Mouse (Mus musculus) 3134 (cell line): ENCODE results near the gene Elovl7.

ENCODE experiments used
- DNase-seq: peaks from one replicate; pipeline ENCODE4 v3.0.0-alpha.2; 2011; ENCODE audit warnings: low spot score; ENCODE audit not compliant: insufficient read length; ENCODE audit errors: extremely low read depth

Elovl7 gene

GRCm38 (mm10) chr13:108300346-108300950 is 86.2 kb downstream of the Elovl7 start:
- DNase-seq: no peak

GRCm38 (mm10) chr13:108301411-108301810 is 87.2 kb downstream of the Elovl7 start:
- DNase-seq: no peak

DNA sequence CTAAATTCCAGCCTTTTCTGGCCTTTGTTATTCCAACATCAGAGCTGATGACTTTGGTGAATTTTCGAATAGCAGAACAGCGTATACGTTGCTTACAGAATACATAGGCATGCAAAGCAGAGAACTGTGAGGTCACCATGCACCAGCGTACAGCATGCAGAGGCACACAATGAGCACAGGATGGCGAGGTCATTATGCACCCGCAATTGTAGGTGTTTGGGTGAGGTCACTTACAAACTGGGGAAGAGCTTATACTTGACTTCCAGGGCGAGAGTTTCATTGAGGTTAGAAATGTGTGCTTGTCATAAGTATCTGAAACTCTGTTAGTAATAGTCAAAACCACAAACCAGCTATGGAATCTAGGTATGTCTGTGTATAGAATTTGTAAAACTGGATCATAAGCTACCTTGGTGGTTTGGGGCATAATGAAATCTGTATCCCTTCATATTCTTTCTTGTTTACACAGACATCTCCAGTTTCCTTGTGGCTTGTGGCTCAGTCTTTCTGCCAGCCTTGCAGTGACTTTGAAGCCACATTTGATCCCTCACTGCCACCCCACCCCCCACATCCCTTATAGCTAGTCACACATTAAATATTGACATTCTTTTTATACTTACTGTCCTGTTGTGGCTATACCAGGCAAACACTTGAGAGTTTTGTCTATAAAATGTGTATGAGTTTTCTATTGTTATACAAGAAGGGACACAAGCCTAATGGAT is 88.9 kb downstream of the Elovl7 start:
- no peak for DNase-seq

GRCm38 (mm10) chr13:108303841-108304240 is 89.6 kb downstream of the Elovl7 start:
- no peak for DNase-seq

- no peak for DNase-seq
Observed at GRCm38 (mm10) chr13:108304680-108305079, 90.5 kb downstream of the Elovl7 start.

- peak; percentile 93 for DNase-seq
Observed at GRCm38 (mm10) chr13:108315702-108316486, 101.7 kb downstream of the Elovl7 start, which contains the start of gene Depdc1b. Depdc1b (plus strand) TSS chr13:108316332.

GRCm38 (mm10) chr13:108316487-108316903 is 102.3 kb downstream of the Elovl7 start:
- no peak for DNase-seq

GRCm38 (mm10) chr13:108317414-108317813 is 103.2 kb downstream of the Elovl7 start:
- no peak for DNase-seq

- no peak for DNase-seq
Observed at GRCm38 (mm10) chr13:108319028-108319427, 104.8 kb downstream of the Elovl7 start.

DNA sequence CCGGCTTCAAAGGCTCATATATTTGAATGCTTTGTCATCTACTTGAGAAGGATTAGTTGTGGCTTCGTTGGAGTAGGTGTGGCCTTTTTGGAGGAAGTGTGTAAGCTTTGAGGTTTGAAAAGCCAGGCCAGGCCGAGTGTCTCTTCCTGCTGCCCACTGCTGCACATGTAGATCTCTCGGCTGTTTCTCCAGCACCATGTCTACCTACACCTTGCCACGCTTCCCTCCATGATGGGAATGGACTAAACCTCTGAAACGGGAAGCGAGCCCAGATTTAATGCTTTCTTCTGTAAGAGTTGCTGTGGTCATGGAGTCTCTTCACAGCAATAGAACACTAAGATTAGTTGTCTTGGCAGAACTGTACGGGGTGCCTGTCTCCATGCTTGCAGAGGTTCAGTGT is 106.0 kb downstream of the Elovl7 start:
- DNase-seq: no peak

- no peak for DNase-seq
Observed at GRCm38 (mm10) chr13:108322466-108322865, 108.3 kb downstream of the Elovl7 start.

- no peak for DNase-seq
Observed at GRCm38 (mm10) chr13:108323317-108323716, 109.1 kb downstream of the Elovl7 start.

DNA sequence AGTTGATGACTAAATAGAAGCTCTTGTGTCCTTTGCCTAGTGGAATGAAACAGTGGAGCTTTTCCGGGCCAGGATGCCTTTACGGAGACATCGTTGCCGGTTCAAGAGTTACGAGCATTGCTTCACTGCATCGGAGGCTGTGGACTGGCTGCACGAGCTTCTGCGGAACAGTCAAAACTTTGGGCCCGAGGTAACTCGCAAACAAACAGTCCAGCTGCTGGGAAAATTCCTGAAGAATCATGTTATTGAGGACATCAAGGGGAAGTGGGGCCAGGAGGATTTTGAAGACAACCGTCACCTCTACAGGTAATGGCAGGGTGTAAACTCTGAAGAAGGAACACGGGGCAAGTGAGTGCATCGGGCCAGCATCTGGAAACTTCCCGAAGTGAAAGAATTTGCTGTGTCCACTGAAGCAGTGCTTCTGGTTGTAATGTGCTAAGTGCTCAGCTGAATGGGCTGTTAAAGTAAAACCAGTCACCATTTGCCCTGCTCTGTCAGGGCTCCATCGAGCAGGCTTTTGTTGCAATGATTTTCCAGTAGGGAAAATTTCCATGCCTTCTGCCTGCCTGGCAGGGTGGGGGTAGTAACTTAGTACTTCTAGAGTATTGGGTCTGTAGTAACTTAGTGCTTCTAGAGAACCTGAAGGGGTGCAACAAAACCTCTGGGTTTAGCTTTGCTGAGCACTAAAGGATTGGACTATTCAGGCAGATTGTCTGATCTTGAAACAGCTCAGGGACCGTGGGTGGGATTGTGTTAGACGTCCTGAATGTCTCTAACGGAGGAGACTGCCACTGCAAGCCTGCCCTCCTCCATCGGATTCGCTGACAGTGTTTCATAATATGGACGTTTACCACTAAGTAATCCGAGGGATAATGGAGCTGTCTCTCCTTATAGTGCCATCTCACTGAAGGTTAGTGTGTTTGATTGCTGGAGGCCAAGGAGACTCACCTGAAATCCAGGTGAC is 109.9 kb downstream of the Elovl7 start:
- DNase-seq: no peak

DNA sequence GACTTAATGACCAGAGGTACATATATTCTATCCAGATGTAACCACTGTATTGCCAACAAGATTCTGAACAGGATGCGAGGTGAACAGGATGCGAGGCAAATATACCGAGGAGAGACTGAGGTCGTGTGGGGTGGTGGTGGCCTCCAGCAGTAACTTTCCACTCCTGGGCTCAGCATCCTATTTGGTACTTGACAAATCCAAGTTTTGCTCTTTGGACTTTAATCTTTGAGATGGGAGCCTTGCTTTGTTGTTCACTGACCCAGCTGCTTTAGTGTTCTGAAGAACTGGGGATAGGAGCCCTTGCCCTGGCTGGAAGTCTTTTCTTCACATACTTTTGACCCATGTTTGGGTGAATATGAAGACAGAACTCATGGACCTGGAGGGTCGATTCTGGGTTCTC is 111.7 kb downstream of the Elovl7 start:
- DNase-seq: no peak

DNA sequence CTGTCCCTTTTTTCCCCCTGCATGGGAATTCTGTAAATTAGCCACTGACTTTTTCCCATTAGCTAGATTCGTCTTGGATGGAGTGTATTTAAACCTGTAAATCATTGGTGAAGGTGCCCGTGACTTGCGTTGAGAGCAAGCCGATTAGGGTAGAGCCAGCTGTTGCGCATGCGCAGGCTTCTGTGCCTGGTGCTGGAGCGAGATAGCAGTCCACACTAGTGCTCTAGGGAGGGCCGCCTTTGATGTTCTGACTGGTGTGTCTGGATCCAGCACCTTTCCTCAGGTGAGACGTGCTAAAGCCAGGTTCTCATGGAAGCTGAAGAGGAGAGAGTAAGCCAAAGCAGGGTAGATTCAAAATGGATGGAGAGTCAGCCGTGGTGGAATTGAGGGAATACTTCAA is 112.1 kb downstream of the Elovl7 start:
- no peak for DNase-seq

DNA sequence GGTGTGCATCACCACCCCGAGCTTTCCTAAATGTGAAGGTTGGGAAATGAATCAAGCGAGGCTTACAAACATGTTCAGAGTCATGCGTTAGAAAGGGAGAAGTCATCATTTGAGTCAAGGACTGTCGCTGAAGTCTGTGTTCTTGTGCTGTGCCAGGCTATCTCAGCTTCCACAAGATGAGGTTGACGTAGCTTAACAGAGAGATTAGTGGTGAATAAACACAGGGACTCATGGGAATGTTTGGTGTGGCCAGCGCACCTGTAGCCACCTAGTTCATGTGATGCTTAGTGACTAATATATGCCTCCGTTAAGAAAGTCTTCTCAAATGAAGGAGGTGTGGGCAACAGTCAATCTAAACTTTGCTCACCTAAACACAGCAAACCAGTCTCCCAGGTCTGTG is 112.8 kb downstream of the Elovl7 start:
- no peak for DNase-seq

- no peak for DNase-seq
Observed at GRCm38 (mm10) chr13:108328406-108329180, 114.4 kb downstream of the Elovl7 start.

- DNase-seq: peak; percentile 32
Observed at GRCm38 (mm10) chr13:108329693-108330092, 115.5 kb downstream of the Elovl7 start.
